Mouse (Mus musculus): Measurements from ENCODE around the gene Dkk1. TPM values are rescaled to one million over a fixed set of nuclear protein-coding genes. Genes with fewer than 3 reads are reported as not detected.

The Dkk1 gene
- polyA plus RNA-seq, 1 experiment from 2014 or later = 0.91 TPM

GRCm38 (mm10) chr19:30510481-30510880, 39.0 kb downstream of the Dkk1 start:
- H3K4me3 ChIP-seq = no peak overlapping the region
- H3K4me2 ChIP-seq = no peak overlapping the region
- no peaks in the 10 kb centered on the region for H3K27me3 ChIP-seq

GRCm38 (mm10) chr19:30505497-30505896, 44.0 kb downstream of the Dkk1 start:
- Histone ChIP-seq H3K4me1 (replicated peaks) (no peaks in the 10 kb centered on the region), H3K4me2 (no peak overlapping the region), H3K9ac (no peak overlapping the region), H3K36me3 (no peaks in the 10 kb centered on the region), H3K27ac (no peak overlapping the region), H3K27me3 (no peaks in the 10 kb centered on the region), H3K9me3 (no peaks in the 10 kb centered on the region), H3K4me3 (no peak overlapping the region)
- ATAC-seq (ENCODE audit: low FRiP score) = no peak
- 21% methylated on average over 5 of the region's 5 CpGs for WGBS

More at GRCm38 (mm10) chr19:30510481-30510880, 39.0 kb downstream of the Dkk1 start:
- Histone ChIP-seq H3K27ac (no peak overlapping the region), H3K4me1 (replicated peaks) (no peaks in the 10 kb centered on the region), H3K9me3 (no peaks in the 10 kb centered on the region), H3K36me3 (no peaks in the 10 kb centered on the region), H3K9ac (no peak overlapping the region)
- no peak for ATAC-seq (ENCODE audit: low FRiP score)
- 53% methylated on average over 4 of the region's 4 CpGs for WGBS

All from hindbrain, embryonic 13.5 days (tissue).